Mouse (Mus musculus) CH12F3 (cell line): ENCODE results near the gene 1600014C10Rik.

Source experiments
- in situ Hi-C: fragments of 300-500 bp; cut with MboI; formaldehyde crosslinking; loops from 2 replicates; pipeline ENCODE4 v1.14.3; 2020; ENCODE audit warnings: low sequenced_read_pairs

1600014C10Rik gene

DNA sequence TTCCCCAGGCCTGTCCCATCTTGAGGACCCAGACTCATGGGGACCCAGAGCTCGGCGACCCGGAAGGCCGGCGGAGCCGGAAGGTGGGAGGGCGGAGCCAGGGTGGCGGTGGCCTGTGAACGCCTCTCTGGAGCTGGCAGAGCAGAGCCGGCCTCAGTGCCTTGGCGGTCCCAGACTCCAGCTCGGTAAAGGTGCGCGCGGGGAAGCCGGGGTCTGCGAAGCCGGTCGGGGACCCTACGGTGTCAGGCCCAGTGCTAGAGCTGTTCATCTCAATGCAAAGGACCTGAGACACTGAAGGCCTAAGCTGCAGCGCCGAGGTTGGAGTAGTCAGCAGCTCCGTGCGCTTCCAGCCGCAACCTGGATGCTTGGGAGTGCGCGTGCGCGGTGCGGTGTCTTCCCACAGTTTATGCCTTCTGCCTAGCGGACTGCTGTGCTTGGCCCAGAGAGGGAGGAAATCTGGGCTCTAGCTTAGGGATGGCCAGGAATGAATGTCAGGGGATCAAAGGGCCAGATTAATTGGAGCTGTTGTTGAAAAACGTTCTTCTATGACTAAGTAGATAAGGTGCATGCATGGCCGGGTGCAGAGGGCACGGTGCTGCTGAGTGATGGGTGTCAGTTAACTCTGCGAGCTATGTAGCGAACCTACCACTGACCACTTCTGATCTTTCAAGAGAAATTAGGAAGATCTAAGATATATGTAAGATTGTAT is 846 bp downstream of the 1600014C10Rik start:
- in situ Hi-C loops = no loop called here

GRCm38 (mm10) chr7:38184418-38184745 is 1.4 kb downstream of the 1600014C10Rik start:
- in situ Hi-C loops = no loop called here

DNA sequence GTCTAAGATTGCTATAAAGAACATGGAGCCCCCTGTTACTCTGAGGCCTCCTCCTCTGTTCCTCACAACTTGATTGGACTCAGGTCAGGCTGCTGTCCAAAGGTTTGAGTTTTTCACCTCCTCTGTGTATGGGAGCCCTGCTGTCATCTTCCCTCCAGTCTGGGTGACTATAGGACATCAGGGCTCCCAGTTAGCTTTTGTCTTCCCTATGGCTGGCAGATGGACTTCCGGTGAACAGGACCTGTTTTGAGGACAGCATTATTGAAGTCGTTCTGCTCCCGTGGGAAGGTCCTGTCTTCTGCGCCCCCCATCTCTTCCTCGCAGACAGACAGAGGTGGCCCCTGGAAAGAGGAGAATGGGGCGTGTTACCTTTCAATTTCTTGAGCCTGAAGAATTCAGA is 1.8 kb downstream of the 1600014C10Rik start:
- in situ Hi-C loops = no loop called here

DNA sequence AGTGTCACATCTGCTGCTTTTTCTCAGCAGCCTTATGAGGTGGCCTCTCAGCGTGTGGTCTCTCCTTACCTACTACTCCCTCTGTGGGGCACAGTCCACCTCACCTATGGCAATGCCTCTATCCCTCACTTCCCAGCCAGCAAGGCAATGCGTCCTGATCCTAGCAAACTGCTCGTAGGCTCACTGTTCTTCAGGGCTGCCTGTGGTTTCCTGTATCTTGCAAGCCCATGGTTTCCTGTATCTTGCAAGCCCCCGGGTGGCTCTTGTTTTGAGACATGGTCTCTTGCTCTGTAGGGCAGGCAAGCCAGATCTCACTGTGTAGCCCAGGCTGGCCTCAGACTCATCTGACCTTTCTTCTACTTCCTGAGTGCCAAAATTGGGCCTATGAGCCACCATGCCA is 3.8 kb downstream of the 1600014C10Rik start:
- in situ Hi-C loops = no loop called here

- in situ Hi-C loops = no loop called here
These were observed 4.8 kb downstream of the 1600014C10Rik start for GRCm38 (mm10) chr7:38187796-38188195.

DNA sequence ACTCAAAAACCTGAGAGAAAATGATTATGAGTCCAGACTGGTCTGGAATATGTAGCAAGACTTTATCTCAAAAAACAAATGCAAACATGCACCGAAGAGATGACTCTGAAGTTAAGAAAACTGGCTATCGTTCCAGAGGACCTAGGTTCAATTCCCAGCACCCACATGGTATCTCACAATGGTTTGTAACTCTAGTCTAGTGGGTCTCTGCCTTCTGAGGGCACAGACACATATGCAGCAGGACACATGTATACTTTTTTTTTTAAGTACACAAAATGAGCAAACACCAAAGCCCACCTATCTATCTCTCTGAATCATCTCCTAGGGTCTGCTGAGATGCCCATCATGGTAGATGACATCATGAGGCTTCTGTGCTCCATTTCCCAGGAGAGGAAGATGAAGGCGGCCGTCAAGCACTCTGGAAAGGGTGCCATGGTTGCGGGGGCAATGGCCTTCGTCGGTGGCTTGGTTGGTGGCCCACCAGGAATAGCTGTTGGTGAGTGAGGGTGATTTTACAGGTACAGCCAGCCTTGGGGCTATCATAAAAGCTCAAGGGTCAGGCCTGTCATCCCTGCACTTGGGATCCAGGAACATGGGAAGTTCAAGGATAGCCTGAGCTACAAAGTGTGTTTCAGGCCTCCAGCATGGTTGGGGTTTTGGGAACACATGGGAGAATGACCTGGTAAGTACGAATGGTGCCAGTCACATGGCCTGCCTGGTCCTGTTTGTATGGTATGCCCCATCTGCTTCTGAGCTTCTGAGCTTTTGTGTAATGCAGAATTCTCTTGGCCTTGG is 5.5 kb downstream of the 1600014C10Rik start:
- in situ Hi-C loops = no loop called here

- in situ Hi-C loops = no loop called here
These were observed 6.3 kb downstream of the 1600014C10Rik start for GRCm38 (mm10) chr7:38189136-38189982.

DNA sequence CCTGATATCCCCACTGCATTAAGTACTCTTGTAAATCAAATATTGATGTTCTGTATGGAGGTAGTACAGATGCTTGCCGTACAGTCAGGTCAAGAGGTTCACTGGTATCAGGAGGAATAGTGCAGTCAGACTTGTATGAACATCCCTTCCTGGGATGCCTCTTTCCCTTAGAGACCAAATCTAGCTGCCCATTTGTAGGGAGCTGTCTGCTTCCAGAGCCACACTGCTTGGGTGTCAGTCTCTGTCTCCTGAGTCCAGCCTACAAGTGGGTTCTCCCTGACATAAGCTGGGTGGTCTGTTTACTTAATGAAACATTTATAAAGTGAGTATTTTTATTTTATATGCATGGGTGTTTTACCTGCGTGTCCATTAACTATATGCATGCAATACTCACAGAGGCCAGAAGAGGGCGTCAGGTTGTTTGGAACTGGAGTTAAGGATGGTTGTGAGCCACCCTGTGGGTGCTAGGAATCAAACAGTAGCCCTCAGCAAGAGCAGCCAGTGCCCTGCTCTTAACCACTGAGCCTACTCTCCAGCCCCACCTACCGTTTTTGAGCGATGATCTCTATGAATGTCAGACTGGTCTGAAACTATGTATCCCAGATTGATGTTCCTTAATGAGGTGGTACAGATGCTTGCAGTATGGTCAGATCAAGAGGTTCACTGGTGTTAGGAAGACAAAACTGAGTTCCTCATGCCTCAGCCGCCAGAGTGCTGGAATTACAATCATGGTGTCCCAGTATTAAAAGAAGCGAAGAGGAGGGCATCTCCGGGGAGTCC is 7.2 kb downstream of the 1600014C10Rik start:
- in situ Hi-C loops = loop anchor here (10.0 kb wide), 1 partner anchor 75 kb away; no protein-coding TSS in a partner anchor

DNA sequence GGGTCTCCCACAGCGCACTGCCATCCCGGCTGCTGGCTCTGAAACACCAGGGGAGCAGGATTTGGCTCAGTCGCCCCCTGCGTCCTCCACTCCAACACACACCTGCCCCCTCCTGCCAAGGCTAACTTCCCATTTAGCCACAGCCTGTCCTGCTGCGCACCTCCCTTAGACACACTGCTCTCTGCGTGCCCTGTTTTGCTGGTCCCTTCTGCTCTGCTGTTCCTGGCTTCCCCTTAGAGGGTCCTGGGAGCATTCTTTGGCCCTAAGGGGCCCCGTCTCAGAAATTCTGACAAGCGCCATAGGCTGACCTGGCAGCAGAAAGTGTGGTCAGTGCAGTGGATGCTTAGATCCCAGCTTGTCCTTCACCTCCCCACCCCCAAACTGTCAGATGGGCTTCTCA is 8.1 kb downstream of the 1600014C10Rik start:
- in situ Hi-C loops = loop anchor here (10.0 kb wide), 1 partner anchor 74 kb away; no protein-coding TSS in a partner anchor

DNA sequence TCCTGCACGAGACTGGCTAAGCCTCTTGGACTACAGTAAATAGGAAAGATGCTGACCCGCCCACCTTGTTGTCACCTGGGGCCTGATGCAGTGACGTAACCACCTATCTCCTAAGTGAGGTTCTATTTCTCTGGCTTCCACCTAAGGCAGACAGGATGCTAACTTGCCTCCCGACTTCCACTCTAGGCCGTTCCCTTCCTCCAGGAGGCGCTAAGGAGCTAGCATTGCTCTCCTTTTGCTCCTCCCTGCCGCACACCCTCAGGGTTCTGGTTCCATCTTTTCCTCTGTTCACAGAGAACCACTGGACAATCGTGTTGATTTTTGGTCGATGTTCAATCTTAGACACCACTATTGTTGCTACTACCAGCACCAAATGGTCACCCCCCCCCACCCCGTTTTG is 8.6 kb downstream of the 1600014C10Rik start:
- in situ Hi-C loops = loop anchor here (10.0 kb wide), 1 partner anchor 73 kb away; no protein-coding TSS in a partner anchor

DNA sequence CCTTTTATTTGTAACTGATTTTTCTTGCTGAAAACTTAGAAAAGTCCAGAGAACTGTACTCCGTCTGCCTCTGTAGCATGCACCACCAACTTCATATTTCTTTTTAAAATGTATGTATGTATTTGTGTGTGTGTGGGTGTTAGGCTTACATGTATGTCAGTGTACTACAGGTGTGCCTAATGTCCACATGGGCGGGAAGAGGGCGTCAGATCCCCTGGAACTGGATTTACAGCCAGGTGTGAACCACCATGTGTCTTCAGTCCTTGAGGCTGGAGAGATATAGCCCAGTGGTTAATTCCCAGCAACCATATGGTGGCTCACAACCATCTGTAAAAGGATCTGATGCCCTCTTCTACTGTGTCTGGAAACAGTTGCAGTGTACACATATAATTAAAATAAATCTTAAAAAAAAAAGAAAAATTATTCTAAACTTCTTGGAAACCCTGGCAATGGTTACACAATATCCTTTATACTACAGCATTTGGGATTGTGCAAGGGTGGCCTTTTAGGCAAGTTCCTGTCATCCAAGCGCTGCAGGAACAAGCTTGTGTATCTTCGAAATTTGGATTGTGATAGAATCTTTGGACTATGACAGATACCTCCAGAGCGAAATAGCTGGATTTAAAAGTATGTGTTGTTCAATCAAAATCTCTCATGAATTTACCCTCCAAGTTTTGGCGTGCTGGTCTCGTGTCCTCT is 17.0 kb downstream of the 1600014C10Rik start:
- in situ Hi-C loops = loop anchor here (10.0 kb wide), 1 partner anchor 65 kb away; no protein-coding TSS in a partner anchor

- in situ Hi-C loops = no loop called here
These were observed 17.7 kb downstream of the 1600014C10Rik start for GRCm38 (mm10) chr7:38200606-38201289.

GRCm38 (mm10) chr7:38201290-38201658 is 18.3 kb downstream of the 1600014C10Rik start:
- in situ Hi-C loops = no loop called here

- in situ Hi-C loops = no loop called here
These were observed 21.3 kb downstream of the 1600014C10Rik start for GRCm38 (mm10) chr7:38204314-38204713.

- in situ Hi-C loops = no loop called here
These were observed 22.8 kb downstream of the 1600014C10Rik start for GRCm38 (mm10) chr7:38205801-38206200.

GRCm38 (mm10) chr7:38206564-38206963 is 23.5 kb downstream of the 1600014C10Rik start:
- in situ Hi-C loops = no loop called here

- in situ Hi-C loops = no loop called here
These were observed 26.0 kb downstream of the 1600014C10Rik start for GRCm38 (mm10) chr7:38208969-38209368.

GRCm38 (mm10) chr7:38209478-38210152 is 26.6 kb downstream of the 1600014C10Rik start:
- in situ Hi-C loops = no loop called here

DNA sequence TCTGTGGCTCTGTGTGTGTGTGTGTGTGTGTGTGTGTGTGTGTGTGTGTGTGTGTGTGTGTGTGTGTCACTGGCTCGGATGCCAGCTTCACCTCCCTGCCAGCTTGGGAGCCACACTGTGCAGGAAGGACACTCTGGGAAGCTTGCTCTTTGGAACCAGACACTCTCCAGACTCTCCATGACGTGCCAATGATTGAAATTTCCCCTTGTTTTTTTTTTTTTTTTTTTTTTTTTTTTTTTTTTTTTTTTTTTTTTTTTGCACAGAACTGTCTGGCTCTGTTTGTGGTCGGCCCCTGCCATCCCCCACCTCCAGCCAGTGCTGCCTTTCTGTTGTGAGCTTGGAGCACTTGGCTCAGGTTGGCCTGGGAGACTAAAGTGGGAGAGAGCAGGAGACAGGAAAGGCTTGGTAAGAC is 29.6 kb downstream of the 1600014C10Rik start:
- in situ Hi-C loops = no loop called here
